Mouse (Mus musculus) megakaryocyte, embryonic 14.5 days (primary cell): ENCODE measurements around the gene Cfap43. TPM values are rescaled to one million over a fixed set of nuclear protein-coding genes. Genes with fewer than 3 reads are reported as not detected.

ENCODE experiments used
- H3K27me3 ChIP-seq: replicated peaks from 2 replicates; pipeline ENCODE3; 2012; ENCODE audit warnings: inconsistent platforms
- H3K36me3 ChIP-seq: replicated peaks from 2 replicates; pipeline ENCODE3; 2012; ENCODE audit warnings: low read length, inconsistent platforms, mixed read lengths
- H3K4me1 ChIP-seq: 2 replicates; pipeline ENCODE4 v1.6.1; 2012; ENCODE audit warnings: inconsistent platforms
- H3K4me3 ChIP-seq: replicated peaks from 2 replicates; pipeline ENCODE3; 2012; ENCODE audit warnings: moderate library complexity, mild to moderate bottlenecking, inconsistent platforms
- H3K9me3 ChIP-seq: 2 replicates; pipeline ENCODE4 v1.6.1; 2012; ENCODE audit warnings: inconsistent platforms
- FLI1 ChIP-seq: IDR thresholded peaks from 2 replicates; pipeline ENCODE4 v1.6.1; 2012; ENCODE audit warnings: low read length, inconsistent platforms, mixed read lengths
- GATA1 ChIP-seq: IDR thresholded peaks from 3 replicates; pipeline ENCODE4 v1.6.1; 2012; ENCODE audit warnings: mixed read lengths, low read length, inconsistent platforms, borderline replicate concordance
- polyA plus RNA-seq: library from polyadenylated mRNA; stranded (reverse); fragments of >175 nt; gene quantifications from 2 replicates; pipeline ENCODE4 v1.2.3, GENCODE M21; 2012; ENCODE audit warnings: low replicate concordance; ENCODE audit not compliant: insufficient read depth

Cfap43 gene
- polyA plus RNA-seq, 1 experiment, result not detected

DNA sequence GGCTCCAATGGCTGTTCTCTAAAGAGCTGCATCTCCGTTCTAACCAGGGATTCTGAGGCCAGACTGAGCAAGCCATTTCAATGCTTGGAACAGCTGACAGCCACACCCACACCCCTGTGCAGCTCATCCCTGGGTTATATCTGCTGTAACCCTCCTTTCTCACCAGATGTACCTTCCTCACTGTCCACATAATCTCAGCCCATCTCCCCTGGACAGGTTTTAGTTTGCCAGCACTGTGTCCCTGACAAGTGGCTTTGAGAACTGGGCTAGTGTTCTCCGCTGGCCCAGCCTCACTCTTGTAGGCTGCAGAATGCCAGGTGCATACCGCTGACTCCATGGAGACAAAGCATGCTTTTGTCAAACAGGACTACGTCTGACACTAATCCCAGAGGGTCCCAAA, 1.7 kb downstream of the Cfap43 start:
- no peak for TF ChIP-seq FLI1
- TF ChIP-seq GATA1, result no peak
- peaks cover 22% of the 10 kb centered on the region for H3K36me3 ChIP-seq
- no peaks in the 10 kb centered on the region for H3K27me3 ChIP-seq
- peaks cover 40% of the 10 kb centered on the region for H3K4me1 ChIP-seq
- peak overlapping the region; percentile 99 for H3K4me3 ChIP-seq
- H3K9me3 ChIP-seq, result no peaks in the 10 kb centered on the region

DNA sequence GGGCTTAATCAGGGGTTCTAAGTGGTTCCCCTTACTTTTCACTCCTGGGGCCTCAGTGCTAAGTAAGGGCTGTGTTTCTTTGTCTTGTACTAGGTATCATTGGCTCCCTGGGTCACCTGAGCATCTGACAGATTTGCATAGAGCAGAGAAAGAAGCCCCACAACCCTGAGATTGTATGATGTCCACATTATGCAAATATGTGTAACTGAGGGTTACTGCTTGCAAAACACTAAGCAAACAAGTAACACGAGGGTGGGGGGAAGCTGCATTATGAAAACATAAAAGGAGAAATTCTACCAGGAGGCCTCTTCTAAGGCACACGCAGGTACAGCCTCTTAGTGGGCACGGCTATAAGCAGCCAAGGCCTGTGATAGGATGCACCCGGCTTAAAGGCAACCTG, 3.8 kb downstream of the Cfap43 start:
- no peak overlapping the region for H3K4me3 ChIP-seq
- peaks cover 36% of the 10 kb centered on the region for H3K36me3 ChIP-seq
- no peaks in the 10 kb centered on the region for H3K27me3 ChIP-seq
- TF ChIP-seq FLI1, result no peak
- no peak for TF ChIP-seq GATA1
- no peaks in the 10 kb centered on the region for H3K9me3 ChIP-seq
- peaks cover 58% of the 10 kb centered on the region for H3K4me1 ChIP-seq

DNA sequence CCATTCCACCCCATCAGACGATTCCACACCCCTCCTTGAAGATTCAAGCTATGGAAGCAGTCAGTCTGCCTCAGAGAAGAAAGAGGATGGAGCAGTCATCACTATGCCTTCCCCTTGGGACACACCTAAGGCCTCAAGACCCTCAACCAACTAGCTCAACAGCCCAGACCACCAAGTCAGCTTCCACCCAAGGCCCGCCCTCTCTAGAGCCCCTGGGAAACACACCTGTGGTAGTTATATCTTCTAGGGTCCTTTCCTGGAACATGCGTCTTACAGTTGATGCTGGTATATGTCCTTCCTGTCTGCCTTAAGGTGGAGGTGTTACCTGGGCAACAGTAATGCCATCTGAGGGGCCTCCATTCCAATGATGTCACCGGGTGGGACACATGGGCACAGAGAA, 4.9 kb downstream of the Cfap43 start:
- peaks cover 36% of the 10 kb centered on the region for H3K36me3 ChIP-seq
- H3K27me3 ChIP-seq, result no peaks in the 10 kb centered on the region
- peaks cover 63% of the 10 kb centered on the region for H3K4me1 ChIP-seq
- no peak for TF ChIP-seq FLI1
- no peak for TF ChIP-seq GATA1
- H3K9me3 ChIP-seq, result no peaks in the 10 kb centered on the region
- no peak overlapping the region for H3K4me3 ChIP-seq

DNA sequence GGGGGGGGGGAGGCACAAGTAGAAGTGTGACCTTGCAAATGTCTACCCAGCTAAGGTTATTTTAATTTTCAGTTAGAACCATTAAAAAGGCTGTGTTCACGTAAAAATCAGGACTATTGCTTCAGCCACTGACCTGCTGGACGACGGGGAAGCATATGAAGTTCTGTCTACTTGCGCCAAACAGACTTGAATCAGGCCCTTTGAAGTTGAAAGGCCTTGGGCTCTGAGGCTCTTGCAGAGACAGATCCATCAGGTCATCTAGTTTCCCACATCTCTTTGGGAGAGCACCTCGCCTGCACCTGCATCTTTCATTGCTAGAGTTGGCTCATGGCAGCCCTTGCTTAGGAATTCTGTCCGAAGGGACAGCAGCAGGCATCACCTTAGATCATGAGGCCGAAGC, 5.7 kb downstream of the Cfap43 start:
- Histone ChIP-seq H3K4me1 (peaks cover 64% of the 10 kb centered on the region), H3K36me3 (peaks cover 36% of the 10 kb centered on the region), H3K9me3 (no peaks in the 10 kb centered on the region), H3K4me3 (no peak overlapping the region), H3K27me3 (no peaks in the 10 kb centered on the region)
- TF ChIP-seq GATA1 (no peak), FLI1 (no peak)

DNA sequence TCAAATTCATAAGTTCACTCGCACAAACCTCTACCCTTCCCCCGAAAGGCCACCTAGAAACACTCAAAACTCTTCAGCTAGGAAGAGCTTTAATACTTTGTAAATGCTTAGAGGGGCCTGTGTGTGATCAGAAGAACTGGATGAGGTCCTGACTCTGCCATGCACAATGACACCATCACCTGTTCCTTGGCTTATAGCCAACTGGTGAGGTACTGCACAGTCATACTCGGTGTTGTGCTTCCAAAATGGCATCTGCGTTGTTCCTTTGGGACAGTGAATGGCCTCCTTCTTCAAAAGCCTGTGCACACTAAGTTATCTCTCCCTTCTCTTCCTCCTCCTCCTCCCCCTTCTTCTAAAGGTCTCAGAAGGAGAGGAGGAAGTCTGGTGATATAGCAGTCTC, 8.3 kb downstream of the Cfap43 start:
- H3K4me3 ChIP-seq, result peak overlapping the region; percentile 90
- TF ChIP-seq GATA1 (no peak), FLI1 (no peak)
- H3K9me3 ChIP-seq, result no peaks in the 10 kb centered on the region
- H3K27me3 ChIP-seq, result no peaks in the 10 kb centered on the region
- peaks cover 60% of the 10 kb centered on the region for H3K4me1 ChIP-seq
- H3K36me3 ChIP-seq, result peaks cover 51% of the 10 kb centered on the region

DNA sequence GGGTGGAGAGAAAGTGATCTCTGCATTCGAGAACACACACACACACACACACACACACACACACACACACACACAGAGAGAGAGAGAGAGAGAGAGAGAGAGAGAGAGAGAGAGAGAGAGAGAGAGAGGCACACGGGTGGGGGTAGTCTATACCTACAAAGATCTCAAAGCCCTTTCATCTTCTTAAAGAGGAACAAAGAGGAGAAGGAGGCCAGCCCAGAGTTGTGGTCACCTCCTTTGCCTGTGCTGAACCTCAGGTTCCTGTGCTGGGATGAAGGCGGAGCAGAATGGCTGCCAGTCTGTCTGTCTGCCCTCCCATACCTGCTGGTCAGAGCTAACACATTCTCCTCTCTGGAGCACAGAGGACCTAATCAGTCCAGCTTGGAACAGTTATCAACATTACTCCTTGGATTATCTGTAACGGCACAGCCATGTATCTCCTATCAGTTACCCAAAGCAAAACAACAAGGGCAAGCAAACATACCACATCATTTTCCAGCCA, 8.9 kb downstream of the Cfap43 start:
- H3K4me3 ChIP-seq, result peak overlapping the region; percentile 90
- no peak for TF ChIP-seq GATA1
- TF ChIP-seq FLI1, result no peak
- peaks cover 55% of the 10 kb centered on the region for H3K36me3 ChIP-seq
- no peaks in the 10 kb centered on the region for H3K9me3 ChIP-seq
- peaks cover 65% of the 10 kb centered on the region for H3K4me1 ChIP-seq
- H3K27me3 ChIP-seq, result no peaks in the 10 kb centered on the region

DNA sequence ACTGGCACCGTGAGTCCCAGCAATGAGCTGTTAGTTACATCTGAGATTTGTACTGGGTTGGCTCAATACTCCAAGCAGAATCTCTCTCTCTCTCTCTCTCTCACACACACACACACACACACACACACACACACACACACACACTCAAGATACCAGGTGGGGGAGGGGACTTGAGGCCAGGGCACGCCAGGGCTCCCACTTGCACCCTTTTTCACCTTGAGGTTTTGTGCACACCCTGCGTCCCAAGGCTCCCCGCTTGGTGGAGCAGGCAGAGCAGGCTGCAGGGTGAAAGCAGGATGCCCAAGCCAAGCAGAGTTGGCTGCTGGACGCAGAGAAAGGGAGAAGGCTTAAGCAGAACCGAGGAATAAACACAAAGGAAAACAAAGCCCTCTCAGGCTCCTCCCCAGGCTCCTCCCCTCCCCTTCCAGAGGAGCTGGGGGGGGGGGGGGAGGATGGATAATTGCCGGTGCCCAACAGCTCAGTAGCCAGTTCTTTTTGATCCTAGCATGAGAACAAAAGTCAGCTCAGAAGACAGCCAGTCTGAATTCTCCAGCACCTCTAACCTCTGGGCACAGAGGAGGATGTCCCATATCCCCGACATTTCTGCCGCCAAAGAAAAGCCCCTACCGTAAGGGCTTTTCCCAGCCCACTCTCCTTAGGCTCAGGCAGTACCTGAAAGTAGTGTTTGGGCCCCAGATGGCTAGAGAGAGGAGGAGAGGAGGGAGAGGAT, 9.5 kb downstream of the Cfap43 start:
- no peak for TF ChIP-seq FLI1
- no peak for TF ChIP-seq GATA1
- Histone ChIP-seq H3K36me3 (peaks cover 57% of the 10 kb centered on the region), H3K9me3 (no peaks in the 10 kb centered on the region), H3K4me1 (peaks cover 71% of the 10 kb centered on the region), H3K27me3 (no peaks in the 10 kb centered on the region), H3K4me3 (peak overlapping the region; percentile 90)

DNA sequence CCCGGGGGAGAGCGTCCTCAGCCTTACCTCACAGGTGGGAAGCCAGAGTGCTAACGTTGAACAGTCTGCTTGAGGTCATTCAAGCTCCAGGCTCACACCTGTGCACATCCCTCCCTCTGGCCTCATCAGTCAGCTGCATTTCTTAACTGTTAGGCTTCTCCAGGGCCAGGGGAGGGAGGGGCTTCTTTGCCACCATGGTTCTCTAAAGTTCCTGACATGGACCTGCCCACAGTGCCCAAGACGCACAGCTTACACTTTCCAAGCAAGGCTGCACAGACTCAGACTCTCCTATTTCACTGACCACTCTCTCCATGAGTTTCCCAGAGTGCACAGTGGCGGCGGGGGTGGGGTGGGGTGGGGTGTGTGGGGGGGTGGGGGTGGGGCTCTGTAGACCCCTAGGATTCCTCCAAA, 10.1 kb downstream of the Cfap43 start:
- Histone ChIP-seq H3K4me3 (peak overlapping the region; percentile 66), H3K36me3 (peaks cover 56% of the 10 kb centered on the region), H3K27me3 (no peaks in the 10 kb centered on the region), H3K9me3 (no peaks in the 10 kb centered on the region), H3K4me1 (peaks cover 77% of the 10 kb centered on the region)
- TF ChIP-seq GATA1 (no peak), FLI1 (no peak)

DNA sequence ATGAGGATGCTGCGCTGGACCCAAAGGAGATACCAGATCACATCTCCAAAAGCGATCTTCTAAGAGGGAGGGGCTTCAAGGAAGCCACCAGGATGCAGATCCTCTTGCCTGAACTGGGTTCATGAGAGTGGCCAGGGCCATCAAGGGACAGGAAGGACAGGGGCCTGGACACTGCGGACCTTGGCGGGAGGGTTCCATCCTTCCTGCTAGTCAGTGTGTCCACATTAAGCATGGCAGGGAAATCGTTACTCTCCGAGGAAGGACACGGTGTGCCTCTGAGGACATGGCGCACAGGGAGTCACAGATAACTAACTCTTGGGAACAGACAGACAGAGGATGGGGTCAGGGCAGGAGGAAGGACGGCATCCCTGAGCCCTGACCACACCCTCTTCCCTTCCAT, 11.5 kb downstream of the Cfap43 start:
- TF ChIP-seq FLI1, result no peak
- H3K27me3 ChIP-seq, result no peaks in the 10 kb centered on the region
- peaks cover 51% of the 10 kb centered on the region for H3K36me3 ChIP-seq
- H3K4me1 ChIP-seq, result peaks cover 88% of the 10 kb centered on the region
- H3K4me3 ChIP-seq, result no peak overlapping the region
- no peaks in the 10 kb centered on the region for H3K9me3 ChIP-seq

DNA sequence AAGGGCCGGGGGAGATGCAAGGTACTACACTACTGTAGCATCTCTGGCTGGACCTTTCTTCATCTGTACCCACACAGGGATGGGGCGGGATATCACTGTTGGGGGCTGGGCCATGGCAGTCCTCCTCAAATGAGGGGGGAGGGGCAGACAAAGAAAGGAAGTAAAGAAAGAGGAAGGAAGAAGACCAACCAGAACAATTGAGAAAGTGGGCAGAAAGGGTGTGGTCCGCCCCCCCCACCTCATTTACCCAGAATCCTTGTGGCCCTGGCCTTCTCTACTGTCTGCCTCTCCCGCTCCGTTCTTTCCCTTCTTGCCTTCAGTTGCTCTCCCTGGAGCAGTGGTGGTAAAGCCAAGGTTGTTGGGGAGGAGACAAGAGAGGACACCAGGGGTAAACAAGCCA, 13.5 kb downstream of the Cfap43 start:
- TF ChIP-seq GATA1 (no peak), FLI1 (no peak)
- H3K4me3 ChIP-seq, result peak overlapping the region; percentile 65
- H3K27me3 ChIP-seq, result no peaks in the 10 kb centered on the region
- no peaks in the 10 kb centered on the region for H3K9me3 ChIP-seq
- peaks cover 90% of the 10 kb centered on the region for H3K4me1 ChIP-seq
- peaks cover 49% of the 10 kb centered on the region for H3K36me3 ChIP-seq
